Mouse (Mus musculus): Measurements from ENCODE around the gene Cacna1d. TPM values are rescaled to one million over a fixed set of nuclear protein-coding genes. Genes with fewer than 3 reads are reported as not detected.

Gene Cacna1d
- polyA plus RNA-seq, 1 experiment from 2014 or later: 1.5 TPM

- no peak overlapping the region for H3K27ac ChIP-seq (ENCODE audit: low read depth, low read length)
- no peak for TF ChIP-seq CTCF (IDR thresholded peaks at IDR 0.05; ENCODE audit: low read depth)
- H3K36me3 ChIP-seq (ENCODE audit: control insufficient read depth, insufficient read depth): no peaks in the 10 kb centered on the region
- no peak for ATAC-seq
- H3K4me2 ChIP-seq (replicated peaks; ENCODE audit: low read depth): no peak overlapping the region
- H3K9ac ChIP-seq (ENCODE audit: low read depth, low read length): no peak overlapping the region
- 78% methylated on average over 5 of the region's 5 CpGs for WGBS
- H3K27me3 ChIP-seq (replicated peaks; ENCODE audit: control insufficient read depth, insufficient read depth, low read length): no peaks in the 10 kb centered on the region
- H3K4me1 ChIP-seq (replicated peaks; ENCODE audit: control insufficient read depth, insufficient read depth, low read length): no peaks in the 10 kb centered on the region
- H3K9me3 ChIP-seq (ENCODE audit: control insufficient read depth): no peaks in the 10 kb centered on the region
- H3K4me3 ChIP-seq (ENCODE audit: low read depth, low read length): no peak overlapping the region
Observed at GRCm38 (mm10) chr14:30225161-30225560, 266.1 kb downstream of the Cacna1d start.

GRCm38 (mm10) chr14:30222101-30222500, 269.2 kb downstream of the Cacna1d start:
- Histone ChIP-seq H3K36me3 (ENCODE audit: control insufficient read depth, insufficient read depth) (no peaks in the 10 kb centered on the region), H3K4me2 (replicated peaks; ENCODE audit: low read depth) (no peak overlapping the region), H3K4me3 (ENCODE audit: low read depth, low read length) (no peak overlapping the region), H3K27me3 (replicated peaks; ENCODE audit: control insufficient read depth, insufficient read depth, low read length) (no peaks in the 10 kb centered on the region), H3K9me3 (ENCODE audit: control insufficient read depth) (no peaks in the 10 kb centered on the region), H3K9ac (ENCODE audit: low read depth, low read length) (no peak overlapping the region), H3K27ac (ENCODE audit: low read depth, low read length) (no peak overlapping the region), H3K4me1 (replicated peaks; ENCODE audit: control insufficient read depth, insufficient read depth, low read length) (no peaks in the 10 kb centered on the region)
- WGBS: 86% methylated on average over 6 of the region's 6 CpGs
- ATAC-seq: no peak
- no peak for TF ChIP-seq CTCF (IDR thresholded peaks at IDR 0.05; ENCODE audit: low read depth)

- H3K4me2 ChIP-seq (replicated peaks; ENCODE audit: low read depth): no peak overlapping the region
- no peak overlapping the region for H3K4me3 ChIP-seq (ENCODE audit: low read depth, low read length)
- H3K27me3 ChIP-seq (replicated peaks; ENCODE audit: control insufficient read depth, insufficient read depth, low read length): no peaks in the 10 kb centered on the region
- H3K4me1 ChIP-seq (replicated peaks; ENCODE audit: control insufficient read depth, insufficient read depth, low read length): no peaks in the 10 kb centered on the region
- WGBS: 77% methylated on average over 4 of the region's 4 CpGs
- no peaks in the 10 kb centered on the region for H3K36me3 ChIP-seq (ENCODE audit: control insufficient read depth, insufficient read depth)
- H3K9me3 ChIP-seq (ENCODE audit: control insufficient read depth): no peaks in the 10 kb centered on the region
- no peak overlapping the region for H3K27ac ChIP-seq (ENCODE audit: low read depth, low read length)
- TF ChIP-seq CTCF (IDR thresholded peaks at IDR 0.05; ENCODE audit: low read depth): no peak
- no peak for ATAC-seq
- H3K9ac ChIP-seq (ENCODE audit: low read depth, low read length): no peak overlapping the region
Observed at GRCm38 (mm10) chr14:30219851-30220250, 271.4 kb downstream of the Cacna1d start.

- H3K4me1 ChIP-seq (replicated peaks; ENCODE audit: control insufficient read depth, insufficient read depth, low read length): no peaks in the 10 kb centered on the region
- H3K27ac ChIP-seq (ENCODE audit: low read depth, low read length): no peak overlapping the region
- no peak overlapping the region for H3K4me3 ChIP-seq (ENCODE audit: low read depth, low read length)
- no peak overlapping the region for H3K4me2 ChIP-seq (replicated peaks; ENCODE audit: low read depth)
- ATAC-seq: no peak
- 94% methylated on average over 3 of the region's 3 CpGs for WGBS
- no peaks in the 10 kb centered on the region for H3K36me3 ChIP-seq (ENCODE audit: control insufficient read depth, insufficient read depth)
- H3K9me3 ChIP-seq (ENCODE audit: control insufficient read depth): no peaks in the 10 kb centered on the region
- H3K27me3 ChIP-seq (replicated peaks; ENCODE audit: control insufficient read depth, insufficient read depth, low read length): no peaks in the 10 kb centered on the region
- no peak overlapping the region for H3K9ac ChIP-seq (ENCODE audit: low read depth, low read length)
- no peak for TF ChIP-seq CTCF (IDR thresholded peaks at IDR 0.05; ENCODE audit: low read depth)
Observed at GRCm38 (mm10) chr14:30218114-30218513, 273.1 kb downstream of the Cacna1d start.

GRCm38 (mm10) chr14:30217124-30217523, 274.1 kb downstream of the Cacna1d start:
- no peaks in the 10 kb centered on the region for H3K27me3 ChIP-seq (replicated peaks; ENCODE audit: control insufficient read depth, insufficient read depth, low read length)
- H3K4me1 ChIP-seq (replicated peaks; ENCODE audit: control insufficient read depth, insufficient read depth, low read length): no peaks in the 10 kb centered on the region
- no peaks in the 10 kb centered on the region for H3K36me3 ChIP-seq (ENCODE audit: control insufficient read depth, insufficient read depth)
- ATAC-seq: no peak
- H3K4me2 ChIP-seq (replicated peaks; ENCODE audit: low read depth): no peak overlapping the region
- 76% methylated on average over 2 of the region's 2 CpGs for WGBS
- H3K27ac ChIP-seq (ENCODE audit: low read depth, low read length): no peak overlapping the region
- 0 out of 2 replicates have a peak, but pooled peaks have one; percentile 11 for TF ChIP-seq CTCF (IDR thresholded peaks at IDR 0.05; ENCODE audit: low read depth)
- no peaks in the 10 kb centered on the region for H3K9me3 ChIP-seq (ENCODE audit: control insufficient read depth)
- H3K9ac ChIP-seq (ENCODE audit: low read depth, low read length): no peak overlapping the region
- H3K4me3 ChIP-seq (ENCODE audit: low read depth, low read length): no peak overlapping the region

- ATAC-seq: no peak
- TF ChIP-seq CTCF (IDR thresholded peaks at IDR 0.05; ENCODE audit: low read depth): no peak
- Histone ChIP-seq H3K36me3 (ENCODE audit: control insufficient read depth, insufficient read depth) (no peaks in the 10 kb centered on the region), H3K4me3 (ENCODE audit: low read depth, low read length) (no peak overlapping the region), H3K9me3 (ENCODE audit: control insufficient read depth) (no peaks in the 10 kb centered on the region), H3K27ac (ENCODE audit: low read depth, low read length) (no peak overlapping the region), H3K4me1 (replicated peaks; ENCODE audit: control insufficient read depth, insufficient read depth, low read length) (no peaks in the 10 kb centered on the region), H3K27me3 (replicated peaks; ENCODE audit: control insufficient read depth, insufficient read depth, low read length) (no peaks in the 10 kb centered on the region), H3K4me2 (replicated peaks; ENCODE audit: low read depth) (no peak overlapping the region), H3K9ac (ENCODE audit: low read depth, low read length) (no peak overlapping the region)
Observed at GRCm38 (mm10) chr14:30208156-30208555, 283.1 kb downstream of the Cacna1d start.

GRCm38 (mm10) chr14:30205821-30206220, 285.4 kb downstream of the Cacna1d start:
- WGBS: 46% methylated on average over 3 of the region's 3 CpGs

More at GRCm38 (mm10) chr14:30205821-30206220, 285.4 kb downstream of the Cacna1d start:
- H3K27ac ChIP-seq (ENCODE audit: low read depth, low read length): no peak overlapping the region
- no peaks in the 10 kb centered on the region for H3K27me3 ChIP-seq (replicated peaks; ENCODE audit: control insufficient read depth, insufficient read depth, low read length)
- H3K9me3 ChIP-seq (ENCODE audit: control insufficient read depth): no peaks in the 10 kb centered on the region
- no peaks in the 10 kb centered on the region for H3K4me1 ChIP-seq (replicated peaks; ENCODE audit: control insufficient read depth, insufficient read depth, low read length)
- no peak for TF ChIP-seq CTCF (IDR thresholded peaks at IDR 0.05; ENCODE audit: low read depth)
- H3K9ac ChIP-seq (ENCODE audit: low read depth, low read length): no peak overlapping the region
- no peak overlapping the region for H3K4me2 ChIP-seq (replicated peaks; ENCODE audit: low read depth)
- no peak for ATAC-seq
- no peak overlapping the region for H3K4me3 ChIP-seq (ENCODE audit: low read depth, low read length)
- H3K36me3 ChIP-seq (ENCODE audit: control insufficient read depth, insufficient read depth): no peaks in the 10 kb centered on the region

Data from intestine, postnatal 0 days (tissue).